Mouse (Mus musculus): ENCODE data around the gene Hmgb1.
A peak's percentile ranks its signal among the peaks of the same experiment; 100 is the strongest.

Gene Hmgb1

DNA sequence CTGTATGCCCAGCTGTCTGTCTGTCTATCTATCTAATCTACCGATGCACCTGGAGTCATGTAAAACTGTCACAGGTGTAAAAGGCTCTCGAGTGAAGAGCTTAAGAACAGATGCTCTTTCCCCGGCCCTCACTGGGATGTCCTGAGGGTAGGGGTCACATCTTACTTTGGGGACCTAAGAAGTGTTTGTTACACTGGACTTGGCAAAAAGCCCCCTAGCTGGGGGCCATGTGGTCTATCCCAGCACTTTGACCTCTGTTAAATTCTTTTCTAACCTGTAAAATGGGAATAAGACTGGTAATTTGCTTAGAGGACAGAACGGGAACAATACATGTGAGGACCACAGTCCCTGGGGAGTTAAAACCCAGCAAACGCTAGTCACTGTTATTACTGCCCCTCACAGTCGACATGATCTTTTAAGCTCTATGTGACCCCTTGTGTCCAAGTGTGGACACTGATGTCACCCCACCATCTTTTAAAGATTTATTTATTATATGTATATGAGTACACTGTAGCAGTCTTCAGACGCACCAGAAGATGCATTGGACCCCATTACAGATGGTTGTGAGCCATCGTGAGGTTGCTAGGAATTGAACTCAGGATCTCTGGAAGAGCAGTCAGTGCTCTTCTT lies 80.1 kb downstream of the Hmgb1 start:
- no peak for DNase-seq (ENCODE audit: low read depth, low spot score)

DNA sequence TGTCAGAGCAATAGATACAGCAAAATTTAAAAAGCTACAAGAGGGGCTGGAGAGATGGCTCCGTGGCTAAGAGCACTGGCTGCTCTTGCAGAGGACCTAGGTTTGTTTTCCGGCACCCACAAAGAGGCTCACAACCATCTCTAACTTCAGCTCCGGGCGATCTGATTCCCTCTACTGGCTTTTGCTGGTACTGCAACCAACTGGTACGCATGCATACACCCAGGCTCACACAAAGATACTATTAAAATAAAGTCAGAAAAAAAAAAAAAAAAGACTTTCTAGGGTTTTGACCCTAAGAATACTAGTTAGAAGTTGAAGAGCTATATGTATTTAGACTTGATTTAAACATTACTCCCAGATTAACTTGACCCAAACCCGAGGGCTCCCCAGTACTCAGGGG lies 82.4 kb downstream of the Hmgb1 start:
- peak; percentile 48 for DNase-seq (ENCODE audit: low read depth, low spot score)

GRCm38 (mm10) chr5:149100091-149100490 lies 84.2 kb downstream of the Hmgb1 start:
- peak; percentile 73 for DNase-seq (ENCODE audit: low read depth, low spot score)

- peak; percentile 83 for DNase-seq (ENCODE audit: low read depth, low spot score)
These were observed 85.3 kb downstream of the Hmgb1 start for GRCm38 (mm10) chr5:149099009-149099408.

GRCm38 (mm10) chr5:149097841-149098240 lies 86.4 kb downstream of the Hmgb1 start:
- peak; percentile 71 for DNase-seq (ENCODE audit: low read depth, low spot score)

- DNase-seq (ENCODE audit: low read depth, low spot score), result no peak
These were observed 88.0 kb downstream of the Hmgb1 start for GRCm38 (mm10) chr5:149096284-149096683.

DNA sequence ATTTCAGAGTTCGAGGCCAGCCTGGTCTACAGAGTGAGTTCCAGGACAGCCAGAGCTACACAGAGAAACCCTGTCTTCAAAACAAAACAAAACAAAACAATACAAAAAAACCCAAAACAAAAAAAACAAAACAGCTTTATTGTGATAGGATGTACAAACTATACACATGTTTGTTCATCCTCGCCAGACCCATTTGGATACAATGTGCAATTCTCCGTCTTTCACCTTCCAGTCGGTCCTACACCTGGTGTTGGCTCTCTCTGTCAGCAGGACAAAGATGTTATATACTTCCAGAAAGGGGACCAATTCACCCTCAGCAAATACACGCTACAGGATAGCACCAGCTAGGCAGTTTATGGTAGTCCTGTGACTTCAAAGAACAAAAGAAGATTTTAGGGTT lies 91.4 kb downstream of the Hmgb1 start:
- no peak for DNase-seq (ENCODE audit: low read depth, low spot score)

GRCm38 (mm10) chr5:149092526-149092925 lies 91.8 kb downstream of the Hmgb1 start:
- DNase-seq (ENCODE audit: low read depth, low spot score), result no peak

- no peak for DNase-seq (ENCODE audit: low read depth, low spot score)
These were observed 93.0 kb downstream of the Hmgb1 start for GRCm38 (mm10) chr5:149091256-149091655.

DNA sequence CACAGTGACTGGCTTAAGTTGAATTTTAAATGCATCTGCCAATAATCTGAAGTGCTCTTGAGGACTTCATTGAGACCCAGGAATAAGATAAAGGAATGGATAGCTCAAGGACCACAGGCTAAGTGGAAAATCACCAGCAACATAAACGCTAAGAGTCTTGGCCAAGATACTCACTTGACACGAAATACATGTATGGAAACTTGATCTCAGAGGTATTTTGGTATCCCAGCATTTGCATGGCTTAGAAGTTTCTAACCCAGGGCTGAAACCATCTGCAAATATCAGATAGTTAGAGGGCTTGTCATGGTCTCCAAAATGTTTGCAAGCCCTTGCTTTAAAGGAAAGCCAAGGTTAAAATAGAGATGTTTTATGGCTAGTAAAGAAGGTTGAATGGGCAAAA lies 94.4 kb downstream of the Hmgb1 start:
- peak; percentile 33 for DNase-seq (ENCODE audit: low read depth, low spot score)

- DNase-seq (ENCODE audit: low read depth, low spot score), result peak; percentile 23
These were observed 94.8 kb downstream of the Hmgb1 start for GRCm38 (mm10) chr5:149089456-149089855.

GRCm38 (mm10) chr5:149088891-149089290 lies 95.4 kb downstream of the Hmgb1 start:
- DNase-seq (ENCODE audit: low read depth, low spot score), result peak; percentile 90

DNA sequence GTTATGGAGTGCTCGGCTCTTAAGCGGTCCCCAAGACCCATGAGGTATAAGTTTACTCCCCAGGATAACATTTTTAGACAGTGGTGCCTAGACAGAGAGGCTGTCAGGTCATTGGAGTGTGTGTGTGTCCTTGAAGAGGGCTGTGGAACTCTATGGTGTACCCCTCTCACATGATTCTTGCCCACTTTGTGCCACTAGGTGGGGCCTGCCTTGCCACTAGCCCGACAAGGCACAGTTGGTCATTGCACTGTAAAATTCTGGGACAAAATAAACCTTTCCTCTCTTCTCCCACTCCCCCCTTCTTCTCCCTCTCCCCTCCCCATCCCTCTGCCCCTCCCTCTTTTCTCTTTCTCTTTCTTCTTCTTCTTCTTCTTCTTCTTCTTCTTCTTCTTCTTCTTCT lies 96.1 kb downstream of the Hmgb1 start:
- no peak for DNase-seq (ENCODE audit: low read depth, low spot score)

- DNase-seq (ENCODE audit: low read depth, low spot score), result no peak
These were observed 97.7 kb downstream of the Hmgb1 start for GRCm38 (mm10) chr5:149086382-149087244.

DNA sequence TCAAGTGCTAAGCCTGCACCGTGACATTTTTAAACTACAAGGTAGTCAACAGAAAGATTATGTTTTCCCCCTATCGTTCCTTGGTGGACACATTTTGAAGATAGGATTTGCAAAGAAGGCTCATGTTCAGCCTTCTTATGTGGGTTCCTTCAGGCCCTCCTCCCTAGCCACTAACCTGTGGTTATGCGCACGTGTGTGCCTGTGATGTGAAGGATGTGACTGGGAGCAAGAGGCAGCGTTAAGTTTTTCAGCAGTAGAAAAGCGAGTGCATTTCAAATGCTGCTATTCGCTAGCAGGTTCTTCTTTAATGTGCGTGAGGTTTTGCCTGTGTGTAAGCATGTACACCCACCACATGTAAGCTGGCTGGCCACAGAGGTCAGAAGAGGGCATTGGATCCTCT lies 103.8 kb downstream of the Hmgb1 start:
- DNase-seq (ENCODE audit: low read depth, low spot score), result no peak

DNA sequence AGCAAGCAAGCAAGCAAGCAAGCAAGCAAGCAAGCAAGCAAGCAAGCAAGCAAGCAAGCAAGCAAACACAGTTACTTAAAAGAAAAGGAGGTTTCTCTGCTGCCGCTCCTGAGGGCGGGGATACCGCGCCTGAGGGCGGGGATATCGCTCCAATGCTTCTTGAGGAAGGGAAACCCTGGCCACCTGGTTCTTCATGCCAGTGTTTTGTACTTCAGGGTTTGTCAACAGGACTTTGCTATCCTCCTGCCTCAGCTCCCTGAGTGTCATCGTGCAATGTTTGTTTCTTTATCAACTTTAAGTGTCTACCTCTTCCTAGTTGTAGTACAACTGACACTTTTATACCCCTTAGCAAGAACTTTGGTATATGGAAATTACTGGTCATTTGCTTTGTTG lies 104.5 kb downstream of the Hmgb1 start:
- DNase-seq (ENCODE audit: low read depth, low spot score), result peak; percentile 86

DNA sequence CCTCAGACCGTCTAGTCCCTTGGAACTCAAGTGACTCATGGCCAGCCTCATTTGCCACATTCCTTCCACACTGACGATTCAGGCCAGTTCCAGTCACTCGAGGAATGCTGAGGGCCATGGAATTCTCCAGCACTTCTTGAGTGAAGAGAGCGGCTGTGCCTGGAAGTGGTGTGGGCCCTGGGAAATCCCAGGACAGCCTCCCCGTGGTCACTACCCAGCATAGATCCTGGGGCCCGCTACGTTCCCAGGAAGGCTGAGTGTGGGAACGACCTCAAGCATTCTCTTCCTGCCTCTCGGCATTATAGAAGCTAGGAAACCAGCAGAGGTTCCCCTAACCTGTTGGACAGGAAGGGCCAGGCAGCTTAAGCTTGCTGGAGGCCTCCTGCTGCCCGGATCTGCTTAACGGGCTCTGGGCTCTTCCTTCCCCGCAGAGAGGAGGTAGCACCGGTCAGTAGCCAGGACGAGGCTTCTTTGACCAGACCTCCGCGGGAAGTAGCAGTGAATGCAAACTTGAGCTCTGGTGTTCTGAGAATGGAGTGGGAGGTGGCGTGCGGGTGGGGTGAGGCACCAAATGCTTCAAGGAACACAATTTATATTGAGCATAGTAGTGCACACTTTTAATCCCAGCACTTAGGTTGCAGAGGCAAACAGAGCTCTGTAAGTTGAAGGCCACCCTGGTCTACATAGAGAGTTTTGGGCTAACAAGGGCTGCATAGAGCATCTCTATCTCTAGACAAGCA lies 105.1 kb downstream of the Hmgb1 start:
- DNase-seq (ENCODE audit: low read depth, low spot score), result no peak

DNA sequence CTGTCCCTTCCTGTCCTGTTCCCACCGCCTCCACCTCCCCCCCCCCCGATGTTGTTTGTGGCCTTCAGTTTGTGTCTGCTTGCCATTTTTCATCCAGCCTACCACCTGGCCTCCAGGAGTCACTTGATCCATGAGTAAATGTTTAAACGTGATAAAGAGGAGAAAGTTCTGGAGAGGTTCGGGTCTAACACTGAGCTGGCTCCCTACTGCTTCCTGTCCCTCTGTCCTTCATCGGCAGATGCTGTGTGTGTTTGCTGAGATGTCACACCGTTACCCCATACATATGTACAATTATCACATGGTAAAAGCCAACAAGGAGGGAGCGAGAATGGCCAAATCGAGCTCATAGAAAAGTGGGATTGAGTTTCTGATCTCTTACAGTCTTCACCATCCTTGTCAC lies 107.2 kb downstream of the Hmgb1 start:
- no peak for DNase-seq (ENCODE audit: low read depth, low spot score)

DNA sequence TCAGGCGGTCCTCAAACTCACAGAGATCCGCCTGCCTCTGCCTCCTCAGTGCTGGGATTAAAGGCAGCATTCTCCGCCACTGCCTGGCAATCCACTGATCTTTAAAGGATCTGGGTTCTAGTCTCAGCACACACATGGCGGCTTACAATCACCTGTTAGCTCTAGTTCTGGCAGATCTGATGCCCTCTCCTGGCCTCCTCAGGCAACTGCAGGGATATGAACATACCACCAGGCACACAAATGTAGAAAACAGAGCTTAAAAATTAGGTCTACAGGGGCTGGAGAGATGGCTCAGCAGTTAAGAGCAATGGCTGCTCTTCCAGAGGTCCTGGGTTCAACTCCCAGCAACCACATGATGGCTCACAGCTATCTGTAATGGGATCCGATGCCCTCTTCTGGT lies 112.7 kb downstream of the Hmgb1 start:
- peak; percentile 47 for DNase-seq (ENCODE audit: low read depth, low spot score)

GRCm38 (mm10) chr5:149068745-149069144 lies 115.5 kb downstream of the Hmgb1 start:
- no peak for DNase-seq (ENCODE audit: low read depth, low spot score)

GRCm38 (mm10) chr5:149068247-149068740 lies 116.0 kb downstream of the Hmgb1 start:
- DNase-seq (ENCODE audit: low read depth, low spot score), result peak; percentile 67

- DNase-seq (ENCODE audit: low read depth, low spot score), result no peak
These were observed 116.8 kb downstream of the Hmgb1 start for GRCm38 (mm10) chr5:149067501-149067961.
